28 mouse cellular contexts compared by ENCODE assay signal in genomic region chr14:7874495-7874894, GRCm38 (mm10). TPM values are rescaled to one million over a fixed set of nuclear protein-coding genes. Genes with fewer than 3 reads are reported as not detected.
A peak's percentile ranks its signal among the peaks of the same experiment; 100 is the strongest.
DNase-seq lines count a peak whose midpoint lies in the region; ATAC-seq and TF ChIP-seq lines count a peak whose summit lies in the region.
"Had no signal": no experiment of that assay in that cellular context is flagged by ENCODE, and none has a peak within 500 bp of the region (broad histone marks: within the 10 kb centered on the region; RNA-seq: fewer than 3 reads in every experiment).

No protein-coding gene starts in this region.

- TF ChIP-seq POLR2A in MEL (IDR thresholded peaks at IDR 0.05; ENCODE audit: control insufficient read depth in 1 of 2, insufficient read depth in 1 of 2, low read depth in 1 of 2, low read length in 2 of 2, poor library complexity in 1 of 2), result no peak

- TF ChIP-seq EP300 in MEL (IDR thresholded peaks at IDR 0.05; ENCODE audit: low read depth in 1 of 2, low read length in 2 of 2), result no peak

- no peak for ATAC-seq in heart, embryonic 13.5 days (ENCODE audit: extremely low read depth, insufficient number of reproducible peaks, low FRiP score, low TSS enrichment)
- ATAC-seq in kidney, embryonic 16.5 days (ENCODE audit: low FRiP score, low TSS enrichment), result 0 out of 2 replicates have a peak, but pooled peaks have one; percentile 31
- no peak for ATAC-seq in neural tube, embryonic 15.5 days (ENCODE audit: low FRiP score)
- ATAC-seq: activated CD4-positive, CD25-positive, alpha-beta regulatory T cell, adult 4 months; forebrain, postnatal 0 days; hindbrain, postnatal 0 days; intestine, embryonic 15.5 days; midbrain, embryonic 16.5 days had no signal

- no peak overlapping the region for H3K9ac ChIP-seq in heart, embryonic 13.5 days
- H3K9ac ChIP-seq in kidney, embryonic 16.5 days (replicated peaks; ENCODE audit: low read length), result no peak overlapping the region
- H3K9ac ChIP-seq in MEL (ENCODE audit: control insufficient read depth, low read depth, low read length, poor library complexity, severe bottlenecking), result no peak overlapping the region
- no peak overlapping the region for H3K9ac ChIP-seq in neural tube, embryonic 15.5 days (replicated peaks)
- H3K9ac ChIP-seq: forebrain, embryonic 12.5 days; forebrain, postnatal 0 days; hindbrain, embryonic 12.5 days; intestine, embryonic 15.5 days; liver, embryonic 14.5 days had no signal

- TF ChIP-seq CTCF in MEL (IDR thresholded peaks at IDR 0.05 in 2 of 3, conservative IDR thresholded peaks at IDR 0.05 in 1 of 3; ENCODE audit: control insufficient read depth in 1 of 3, insufficient read depth in 1 of 3, low read depth in 2 of 3, low read length in 3 of 3, poor library complexity in 1 of 3, severe bottlenecking in 1 of 3), result no peak

- no peak overlapping the region for H3K4me3 ChIP-seq in heart, embryonic 13.5 days
- H3K4me3 ChIP-seq in kidney, embryonic 16.5 days (ENCODE audit: low read length), result no peak overlapping the region
- H3K4me3 ChIP-seq in MEL (ENCODE audit: control insufficient read depth in 1 of 2, insufficient read depth in 1 of 2, low read depth in 2 of 2, low read length in 2 of 2), result no peak overlapping the region
- no peak overlapping the region for H3K4me3 ChIP-seq in brown adipose tissue, adult 24 weeks (ENCODE audit: insufficient read depth, low read depth, low read length)
- H3K4me3 ChIP-seq in neural tube, embryonic 15.5 days (replicated peaks), result no peak overlapping the region
- H3K4me3 ChIP-seq: forebrain, embryonic 12.5 days; hindbrain, embryonic 12.5 days; intestine, embryonic 15.5 days; midbrain, embryonic 10.5 days had no signal

- no peak for TF ChIP-seq RAD21 in MEL (IDR thresholded peaks at IDR 0.05; ENCODE audit: low read depth, low read length)

- H3K4me1 ChIP-seq in heart, embryonic 13.5 days, result no peaks in the 10 kb centered on the region
- no peaks in the 10 kb centered on the region for H3K4me1 ChIP-seq in kidney, embryonic 16.5 days (ENCODE audit: insufficient read depth, low read length)
- peaks cover 9 to 14% of the 10 kb centered on the region in 2 experiments for H3K4me1 ChIP-seq in MEL (ENCODE audit: control insufficient read depth in 1 of 2, insufficient read depth in 2 of 2, low read length in 2 of 2)
- peaks cover 3% of the 10 kb centered on the region; the same call in 1 of the 2 replicates for H3K4me1 ChIP-seq in brown adipose tissue, adult 24 weeks (ENCODE audit: control insufficient read depth, insufficient read depth, insufficient read length, low read length)
- H3K4me1 ChIP-seq in neural tube, embryonic 15.5 days, result no peaks in the 10 kb centered on the region
- H3K4me1 ChIP-seq: forebrain, embryonic 12.5 days; hindbrain, embryonic 12.5 days; intestine, embryonic 15.5 days; midbrain, embryonic 10.5 days had no signal

- no peaks in the 10 kb centered on the region for H3K27me3 ChIP-seq in heart, embryonic 13.5 days (replicated peaks)
- no peaks in the 10 kb centered on the region for H3K27me3 ChIP-seq in kidney, embryonic 16.5 days (ENCODE audit: insufficient read depth, low read length)
- no peaks in the 10 kb centered on the region for H3K27me3 ChIP-seq in MEL (ENCODE audit: control insufficient read depth in 1 of 2, insufficient read depth in 2 of 2, low read length in 2 of 2)
- H3K27me3 ChIP-seq in neural tube, embryonic 15.5 days (replicated peaks), result no peaks in the 10 kb centered on the region
- H3K27me3 ChIP-seq: forebrain, embryonic 12.5 days; hindbrain, embryonic 12.5 days; intestine, embryonic 15.5 days had no signal

- WGBS in heart, embryonic 13.5 days, result 53% methylated on average over 4 of the region's 4 CpGs
- 63% methylated on average over 4 of the region's 4 CpGs for WGBS in kidney, embryonic 16.5 days
- WGBS in neural tube, embryonic 15.5 days, result 82% methylated on average over 4 of the region's 4 CpGs

- intact Hi-C loops in heart, postnatal 10 days (cut with DNase I), result no loop called here

- H3K79me2 ChIP-seq in MEL (ENCODE audit: control insufficient read depth, insufficient read depth, low read length, poor library complexity), result no peaks in the 10 kb centered on the region

- H3K36me3 ChIP-seq in heart, embryonic 13.5 days, result peaks cover 51% of the 10 kb centered on the region
- H3K36me3 ChIP-seq in kidney, embryonic 16.5 days (ENCODE audit: insufficient read depth, low read length), result peaks cover 21% of the 10 kb centered on the region; the same call in 1 of the 2 replicates
- peaks cover 0 to 17% of the 10 kb centered on the region in 2 experiments; a peak in 2 of 4 replicates for H3K36me3 ChIP-seq in MEL (ENCODE audit: control insufficient read depth in 1 of 2, insufficient read depth in 2 of 2, low read length in 2 of 2)
- H3K36me3 ChIP-seq in neural tube, embryonic 15.5 days, result peaks cover 36% of the 10 kb centered on the region

- H3K9me3 ChIP-seq in heart, embryonic 13.5 days, result no peaks in the 10 kb centered on the region
- H3K9me3 ChIP-seq in kidney, embryonic 16.5 days (ENCODE audit: low read length), result no peaks in the 10 kb centered on the region
- no peaks in the 10 kb centered on the region for H3K9me3 ChIP-seq in MEL (replicated peaks; ENCODE audit: insufficient read depth, low read length)
- H3K9me3 ChIP-seq in neural tube, embryonic 15.5 days (replicated peaks), result no peaks in the 10 kb centered on the region
- H3K9me3 ChIP-seq: forebrain, embryonic 12.5 days; hindbrain, embryonic 12.5 days; intestine, embryonic 15.5 days; midbrain, embryonic 10.5 days had no signal

- H3K27ac ChIP-seq in heart, embryonic 13.5 days (replicated peaks), result peak overlapping the region; percentile 29; the same call in 1 of the 2 replicates
- H3K27ac ChIP-seq in kidney, embryonic 16.5 days (ENCODE audit: low read length), result no peak overlapping the region
- no peak overlapping the region for H3K27ac ChIP-seq in MEL (ENCODE audit: control insufficient read depth, low read depth, low read length)
- peak overlapping the region; percentile 45; the same call in 1 of the 2 replicates for H3K27ac ChIP-seq in brown adipose tissue, adult 24 weeks (replicated peaks; ENCODE audit: low read depth, low read length)
- no peak overlapping the region for H3K27ac ChIP-seq in neural tube, embryonic 15.5 days (replicated peaks)
- H3K27ac ChIP-seq: forebrain, embryonic 12.5 days; hindbrain, embryonic 12.5 days; hindbrain, postnatal 0 days; intestine, embryonic 15.5 days; liver, embryonic 14.5 days; midbrain, embryonic 10.5 days had no signal

- no peak for DNase-seq in heart, postnatal 10 days
- DNase-seq in kidney, postnatal 25 days, result no peak
- DNase-seq in MEL (ENCODE audit: low read depth, low spot score), result peak; percentile 8
- DNase-seq: adrenal gland, adult 2 months; adrenal gland, postnatal 36 days; cerebellum, adult 2 months; cerebellum, postnatal 14 days; forebrain, postnatal 0 days; heart, postnatal 14 days; layer of hippocampus, postnatal 36 days; left cerebral cortex, postnatal 4 days; lung, adult 2 months; right cerebral cortex, adult 18-20 months; spleen, adult 18-20 months; thymus, adult 2 months; thymus, postnatal 36 days had no signal

- no peak overlapping the region for H3K4me2 ChIP-seq in heart, embryonic 13.5 days
- no peak overlapping the region for H3K4me2 ChIP-seq in kidney, embryonic 16.5 days (replicated peaks; ENCODE audit: low read depth, low read length)
- no peak overlapping the region for H3K4me2 ChIP-seq in neural tube, embryonic 15.5 days
- H3K4me2 ChIP-seq: forebrain, embryonic 12.5 days; hindbrain, embryonic 12.5 days; intestine, embryonic 15.5 days had no signal

TF ChIP-seq in MEL, 35 proteins besides CTCF, POLR2A, EP300 and RAD21:
- TF ChIP-seq GATA1 (IDR thresholded peaks at IDR 0.05; ENCODE audit: low read depth, low read length) (no peak), MAX (IDR thresholded peaks at IDR 0.05; ENCODE audit: low read length) (no peak), KAT2A (conservative IDR thresholded peaks at IDR 0.05; ENCODE audit: low read depth, low read length) (no peak), SIN3A (IDR thresholded peaks at IDR 0.05; ENCODE audit: low read length) (no peak), MXI1 (IDR thresholded peaks at IDR 0.05; ENCODE audit: low read depth, low read length) (no peak), MYB (IDR thresholded peaks at IDR 0.05; ENCODE audit: low read depth, low read length) (no peak), POLR2AphosphoS5 (IDR thresholded peaks at IDR 0.05; ENCODE audit: borderline replicate concordance, low read depth, low read length) (no peak), MAZ (IDR thresholded peaks at IDR 0.05; ENCODE audit: low read depth, low read length) (no peak), USF1 (IDR thresholded peaks at IDR 0.05; ENCODE audit: low read depth, low read length) (no peak), ETS1 (IDR thresholded peaks at IDR 0.05; ENCODE audit: low read depth, low read length) (no peak), NRF1 (IDR thresholded peaks at IDR 0.05; ENCODE audit: insufficient read depth, low read depth, low read length, poor library complexity, severe bottlenecking) (no peak), CHD2 (IDR thresholded peaks at IDR 0.05; ENCODE audit: low read length) (no peak), TCF12 (IDR thresholded peaks at IDR 0.05; ENCODE audit: low read depth, low read length) (no peak), UBTF (IDR thresholded peaks at IDR 0.05; ENCODE audit: borderline replicate concordance, insufficient read depth, low read depth, low read length) (no peak), E2F4 (IDR thresholded peaks at IDR 0.05; ENCODE audit: borderline replicate concordance, low read depth, low read length) (no peak), BHLHE40 (IDR thresholded peaks at IDR 0.05; ENCODE audit: borderline replicate concordance, low read depth, low read length) (no peak), HCFC1 (IDR thresholded peaks at IDR 0.05; ENCODE audit: low read depth, low read length) (no peak), ELF1 (IDR thresholded peaks at IDR 0.05; ENCODE audit: low read depth, low read length) (no peak)

RNA-seq across cellular contexts. Expression of gene Flnb, which starts 56.7 kb away (rescaled TPM):
- polyA plus RNA-seq in heart, embryonic 13.5 days (2015; fragmentation: Nextera tagmentation; extraction: Ambion mirVana), result 7.5 and 8.5 TPM in 2 replicates
- total RNA-seq in heart, postnatal 10 days (2021), result 10 to 100 TPM; 40.5 to 43.6 TPM
- 21.2 and 23.4 TPM in 2 replicates for polyA plus RNA-seq in kidney, embryonic 16.5 days (2015; fragmentation: Nextera tagmentation; extraction: Ambion mirVana)
- total RNA-seq in MEL (2012; rRNA removed), result 3.1 TPM in 2 replicates
- 1 to 10 TPM in 1 of 2 experiments, not detected in 1; 1.0 TPM for polyA plus RNA-seq in MEL (2012; ENCODE audit: insufficient read depth in 1 of 2, insufficient read length in 2 of 2, low read depth in 1 of 2, low replicate concordance in 2 of 2, missing spikeins in 1 of 2)
- 7.8 and 14.1 TPM in 2 replicates for polyA plus RNA-seq in brown adipose tissue, adult 24 weeks (2012; ENCODE audit: insufficient read depth, insufficient read length, missing spikeins)
- 6.8 and 14.6 TPM in 2 replicates for polyA plus RNA-seq in neural tube, embryonic 15.5 days (2015; fragmentation: Nextera tagmentation; extraction: Ambion mirVana)

Comparison
In these comparisons a context has a peak if more than half of its experiments do, and no peak if none do; other contexts are left out.
1. H3K27ac ChIP-seq: peak in heart, embryonic 13.5 days (single experiment) and brown adipose tissue, adult 24 weeks (single experiment); none in kidney, embryonic 16.5 days (single experiment), MEL (single experiment) and neural tube, embryonic 15.5 days (single experiment).